Mouse (Mus musculus): ENCODE results near the gene Hspa12a.
"Not testable (repeated sequence)": the region's sequence is repeated elsewhere in the genome, so short reads cannot be mapped to it uniquely, and the experiment has no call there.

Hspa12a gene

GRCm38 (mm10) chr19:58910941-58911368 is 32.5 kb downstream of the Hspa12a start:
- no peak for DNase-seq (ENCODE audit: low read depth, low spot score)

- no peak for DNase-seq (ENCODE audit: low read depth, low spot score)
Observed at GRCm38 (mm10) chr19:58908018-58908417, 35.4 kb downstream of the Hspa12a start.

- DNase-seq (ENCODE audit: low read depth, low spot score): no peak
Observed at GRCm38 (mm10) chr19:58906685-58907084, 36.8 kb downstream of the Hspa12a start.

DNA sequence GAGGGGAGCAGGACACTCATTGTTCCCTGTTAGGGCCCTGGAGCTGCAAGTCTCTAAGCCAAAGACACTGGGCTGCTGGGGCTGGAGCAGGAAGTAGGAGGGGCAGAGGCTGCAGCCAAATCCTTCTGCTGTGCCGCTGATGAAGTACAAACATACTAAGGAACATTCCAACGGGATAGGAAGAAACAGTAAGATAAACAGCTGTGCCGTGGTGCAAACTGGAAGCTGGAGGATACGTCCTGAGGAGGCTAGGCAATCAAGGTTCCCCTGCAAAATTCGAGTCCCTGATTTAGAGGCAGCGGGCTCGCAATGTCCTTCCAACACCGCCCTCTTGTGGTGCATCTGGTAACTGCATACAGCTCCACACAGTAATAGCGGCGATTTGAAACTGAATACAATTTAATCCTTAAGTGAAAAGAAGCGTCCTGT is 39.5 kb downstream of the Hspa12a start:
- DNase-seq (ENCODE audit: low read depth, low spot score): peak; percentile 55

DNA sequence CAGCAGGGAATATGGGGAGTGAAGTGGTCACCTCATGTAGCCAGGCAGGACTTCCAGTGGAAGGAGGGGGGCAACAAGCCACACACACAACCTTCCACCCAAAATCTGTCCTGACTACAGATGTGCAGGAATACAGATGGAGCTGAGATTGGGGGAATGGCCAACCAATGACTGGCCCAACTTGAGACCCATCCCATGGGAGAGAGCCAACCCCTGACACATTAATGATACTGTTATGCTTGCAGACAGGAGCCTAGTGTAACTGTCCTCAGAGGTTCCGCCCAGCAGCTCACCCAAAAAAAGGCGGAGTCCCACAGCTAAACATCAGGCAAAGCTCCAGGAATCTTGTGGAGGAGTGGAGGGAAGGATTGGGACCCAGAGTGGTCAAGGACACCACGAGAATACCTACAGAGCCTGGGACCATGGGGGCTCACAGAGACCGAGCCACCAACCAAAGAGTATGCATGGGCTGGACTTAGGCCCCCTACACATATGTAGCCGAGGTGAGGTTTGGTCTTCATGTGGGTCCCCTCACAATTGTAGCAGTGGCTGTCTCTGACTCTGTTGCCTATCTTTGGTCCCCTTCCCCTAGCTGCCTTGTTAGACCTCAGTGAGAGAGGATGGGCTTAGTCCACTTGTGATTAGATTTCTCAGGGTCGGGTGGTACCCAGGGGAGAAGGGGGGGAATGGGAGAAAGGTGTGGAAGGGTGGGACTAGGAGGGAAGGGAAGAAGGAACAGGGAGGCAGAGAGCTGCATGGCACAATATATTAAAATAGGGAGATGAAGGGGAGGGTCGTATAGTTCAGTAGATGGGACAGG is 40.2 kb downstream of the Hspa12a start:
- no peak for DNase-seq (ENCODE audit: low read depth, low spot score)

DNA sequence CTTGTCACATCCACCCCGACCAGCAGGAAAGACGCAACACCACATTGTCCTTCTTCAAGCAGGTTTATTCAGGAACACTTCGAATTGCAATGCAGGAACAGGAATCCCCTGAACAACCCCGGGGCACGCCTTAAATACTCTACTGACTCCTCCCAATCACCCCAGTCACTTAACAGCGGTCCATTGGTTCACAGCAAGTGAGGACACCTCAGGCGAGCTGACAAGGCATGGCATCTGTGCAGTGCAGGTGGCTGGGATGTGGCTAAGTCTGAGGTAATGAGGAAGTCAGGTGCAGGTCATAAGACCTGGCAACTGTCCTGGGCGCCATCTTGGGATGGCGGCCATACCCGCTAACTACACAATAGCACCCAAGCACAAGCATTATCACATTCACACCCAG is 43.0 kb downstream of the Hspa12a start:
- DNase-seq (ENCODE audit: low read depth, low spot score): not testable (repeated sequence)

DNA sequence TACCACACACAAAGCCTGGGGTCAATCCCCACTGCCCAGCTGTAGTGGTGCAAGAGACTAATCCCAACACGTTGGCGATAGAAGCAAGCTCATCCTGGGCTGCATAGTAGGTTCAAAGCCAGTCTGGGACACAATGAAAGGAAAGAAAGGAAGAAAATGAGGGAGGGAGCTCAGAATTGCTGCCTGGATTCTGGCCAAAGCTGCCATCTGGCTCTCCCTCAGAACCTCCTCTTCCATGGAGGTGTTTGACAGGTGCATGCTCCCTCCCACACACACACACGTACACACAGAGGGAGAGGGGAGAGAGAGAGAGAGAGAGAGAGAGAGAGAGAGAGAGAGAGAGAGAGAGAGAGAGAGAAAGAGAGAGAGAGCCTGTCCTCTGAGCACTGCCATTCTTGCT is 47.2 kb downstream of the Hspa12a start:
- no peak for DNase-seq (ENCODE audit: low read depth, low spot score)

GRCm38 (mm10) chr19:58889306-58890038 is 54.0 kb downstream of the Hspa12a start:
- no peak for DNase-seq (ENCODE audit: low read depth, low spot score)

DNA sequence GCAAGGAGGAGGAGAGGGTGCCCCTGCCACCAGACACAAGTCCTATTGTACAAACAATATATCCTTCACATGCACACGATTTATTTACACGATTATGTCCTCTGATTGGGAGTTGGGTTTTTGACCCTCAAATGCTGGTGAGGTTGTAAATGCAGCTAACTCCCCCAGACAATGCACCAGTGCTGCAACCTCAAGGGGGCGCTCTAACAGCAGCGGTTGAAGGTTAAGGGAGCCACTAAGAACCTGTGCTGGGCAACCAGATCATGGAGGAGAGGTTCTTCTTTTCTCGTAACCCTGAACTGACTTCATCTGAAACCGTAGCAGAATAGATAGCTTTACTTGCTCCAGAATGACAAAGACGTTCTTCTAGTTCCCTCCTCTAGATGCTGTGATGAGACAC is 57.0 kb downstream of the Hspa12a start:
- no peak for DNase-seq (ENCODE audit: low read depth, low spot score)

- no peak for DNase-seq (ENCODE audit: low read depth, low spot score)
Observed at GRCm38 (mm10) chr19:58883451-58883850, 60.0 kb downstream of the Hspa12a start.

- no peak for DNase-seq (ENCODE audit: low read depth, low spot score)
Observed at GRCm38 (mm10) chr19:58882336-58882735, 61.1 kb downstream of the Hspa12a start.

GRCm38 (mm10) chr19:58879330-58879957 is 64.0 kb downstream of the Hspa12a start:
- DNase-seq (ENCODE audit: low read depth, low spot score): no peak

- no peak for DNase-seq (ENCODE audit: low read depth, low spot score)
Observed at GRCm38 (mm10) chr19:58878560-58878959, 64.9 kb downstream of the Hspa12a start.

- DNase-seq (ENCODE audit: low read depth, low spot score): no peak
Observed at GRCm38 (mm10) chr19:58873536-58873935, 69.9 kb downstream of the Hspa12a start.

DNA sequence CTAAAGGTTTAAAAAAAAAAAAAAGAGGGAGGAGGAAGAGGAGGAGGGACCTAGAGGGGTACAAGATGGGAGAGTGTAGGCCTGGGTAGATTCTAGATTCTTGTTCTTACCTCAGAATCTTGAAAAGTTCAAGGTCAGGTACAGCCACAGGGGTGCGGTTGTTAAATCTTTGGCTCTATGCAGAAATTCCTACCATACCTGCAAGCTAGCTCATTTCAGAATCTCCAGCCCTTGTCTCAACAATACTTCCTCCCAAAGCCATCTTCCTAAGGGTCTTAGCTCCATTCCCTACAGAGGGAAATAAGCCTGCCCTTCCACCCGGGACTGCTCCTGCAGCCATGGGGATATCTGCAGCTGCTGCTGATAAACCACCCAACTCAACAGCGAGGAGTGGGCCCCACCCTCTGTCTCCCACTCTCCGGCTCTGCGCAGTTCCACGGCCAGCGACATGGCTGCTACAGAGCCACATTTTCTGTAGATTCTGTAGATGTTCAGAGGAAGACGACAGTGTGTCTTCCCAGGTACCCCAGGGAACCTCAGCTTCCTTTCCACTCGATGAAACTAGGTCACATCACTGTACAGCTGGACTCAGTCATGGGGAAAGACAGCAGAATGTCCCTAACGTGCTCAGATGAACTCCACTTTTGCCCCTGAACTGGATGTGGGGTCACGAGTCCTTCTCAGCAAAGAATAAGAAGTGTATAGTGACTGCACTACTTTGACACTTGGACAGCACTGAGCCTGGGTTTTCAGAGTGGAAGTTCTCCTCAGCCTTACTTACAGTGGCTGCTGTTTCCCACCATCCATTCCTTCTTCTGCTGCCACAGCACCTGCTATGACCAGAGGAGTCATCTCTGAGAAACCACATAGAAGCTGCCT is 70.8 kb downstream of the Hspa12a start:
- no peak for DNase-seq (ENCODE audit: low read depth, low spot score)

- DNase-seq (ENCODE audit: low read depth, low spot score): no peak
Observed at GRCm38 (mm10) chr19:58871878-58872277, 71.6 kb downstream of the Hspa12a start.

- no peak for DNase-seq (ENCODE audit: low read depth, low spot score)
Observed at GRCm38 (mm10) chr19:58866651-58867050, 76.8 kb downstream of the Hspa12a start.

- no peak for DNase-seq (ENCODE audit: low read depth, low spot score)
Observed at GRCm38 (mm10) chr19:58865224-58865623, 78.2 kb downstream of the Hspa12a start.

GRCm38 (mm10) chr19:58864006-58864573 is 79.4 kb downstream of the Hspa12a start:
- DNase-seq (ENCODE audit: low read depth, low spot score): no peak

GRCm38 (mm10) chr19:58861174-58861760 is 82.2 kb downstream of the Hspa12a start:
- no peak for DNase-seq (ENCODE audit: low read depth, low spot score)

All from skeletal muscle tissue, adult 2 months (tissue).